Mouse (Mus musculus) intestine, embryonic 14.5 days (tissue): ENCODE measurements at regions not wholly inside any gene's neighbourhood (a gene's known extent, or its start where the extent isn't known, plus 50 kb on each side); places are given as distances from the start of the nearest gene placed in this dataset.
A peak's percentile ranks its signal among the peaks of the same experiment; 100 is the strongest.

Experiments used
- ATAC-seq: fragments of 200-750 bp; cut with Nextera tagmentation; replicated peaks from 2 replicates; pipeline ENCODE4 v1.8.0; 2017; ENCODE audit warnings: low read depth, moderate number of reproducible peaks, moderate TSS enrichment, moderate library complexity; ENCODE audit not compliant: low FRiP score, low TSS enrichment
- DNase-seq: peaks from one replicate; pipeline ENCODE4 v3.0.0-alpha.2; 2018; ENCODE audit warnings: low spot score
- H3K27ac ChIP-seq: fragments of 300-500 bp; sonication (generic); 2 replicates; pipeline ENCODE4 v1.5.1; 2014; ENCODE audit warnings: low read depth, mild to moderate bottlenecking, control low read depth
- H3K27me3 ChIP-seq: fragments of 300-500 bp; sonication (generic); replicated peaks from 2 replicates; pipeline ENCODE4 v1.6.1; 2014; ENCODE audit warnings: low read length, control low read depth; ENCODE audit not compliant: control insufficient read depth, insufficient read depth
- H3K36me3 ChIP-seq: fragments of 300-500 bp; sonication (generic); 2 replicates; pipeline ENCODE4 v1.6.1; 2014; ENCODE audit warnings: low read length, control low read depth; ENCODE audit not compliant: control insufficient read depth, insufficient read depth
- H3K4me1 ChIP-seq: fragments of 300-500 bp; sonication (generic); replicated peaks from 2 replicates; pipeline ENCODE4 v1.6.1; 2014; ENCODE audit warnings: low read length, control low read depth, mixed read lengths; ENCODE audit not compliant: control insufficient read depth, insufficient read depth
- H3K4me2 ChIP-seq: fragments of 300-500 bp; sonication (generic); 2 replicates; pipeline ENCODE4 v1.6.1; 2014; ENCODE audit warnings: low read length
- H3K4me3 ChIP-seq: fragments of 300-500 bp; sonication (generic); 2 replicates; pipeline ENCODE4 v1.5.1; 2014; ENCODE audit warnings: low read depth, low read length, control low read depth, mixed read lengths
- H3K9ac ChIP-seq: fragments of 300-500 bp; sonication (generic); 2 replicates; pipeline ENCODE4 v1.6.1; 2014; ENCODE audit warnings: mild to moderate bottlenecking, low read length
- H3K9me3 ChIP-seq: fragments of 300-500 bp; sonication (generic); 2 replicates; pipeline ENCODE4 v1.6.1; 2016; ENCODE audit warnings: low read length, control low read depth; ENCODE audit not compliant: control insufficient read depth
- WGBS: fragments of 180-500 bp; shearing (Covaris S2); extraction: QIAGEN DNeasy Blood & Tissue Kit; methylation state at CpG from one replicate; pipeline ENCODE4 v1.1.7; 2014; 5-methylcytosine and 5-hydroxymethylcytosine counted together

DNA sequence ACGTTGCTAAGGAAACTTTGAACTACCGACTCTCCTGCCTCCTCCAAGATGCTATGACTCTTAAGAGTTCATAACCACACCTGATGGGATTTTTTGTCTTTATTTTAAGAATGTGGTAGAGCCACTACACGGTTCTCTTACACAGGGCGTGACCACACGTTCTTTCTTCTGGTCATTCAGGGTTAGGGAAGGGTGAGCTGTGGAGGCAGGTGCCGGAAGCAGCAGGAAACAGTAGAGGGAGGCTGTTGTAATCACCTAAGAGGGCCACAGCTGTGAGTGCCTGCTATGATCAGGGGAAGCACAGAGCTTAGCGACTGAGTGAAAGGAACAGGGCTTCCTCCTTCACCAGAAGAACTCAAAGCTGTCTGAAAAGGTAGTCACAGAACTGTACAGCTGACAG, 50.6 kb upstream of the Larp1 start:
- no peak for ATAC-seq
- Histone ChIP-seq H3K36me3 (no peaks in the 10 kb centered on the region), H3K9me3 (no peaks in the 10 kb centered on the region), H3K9ac (no peak overlapping the region), H3K4me3 (no peak overlapping the region), H3K27ac (no peak overlapping the region), H3K4me1 (peaks cover 14% of the 10 kb centered on the region), H3K27me3 (no peaks in the 10 kb centered on the region), H3K4me2 (no peak overlapping the region)
- DNase-seq = no peak
- 71% methylated on average over 7 of the region's 7 CpGs for WGBS

DNA sequence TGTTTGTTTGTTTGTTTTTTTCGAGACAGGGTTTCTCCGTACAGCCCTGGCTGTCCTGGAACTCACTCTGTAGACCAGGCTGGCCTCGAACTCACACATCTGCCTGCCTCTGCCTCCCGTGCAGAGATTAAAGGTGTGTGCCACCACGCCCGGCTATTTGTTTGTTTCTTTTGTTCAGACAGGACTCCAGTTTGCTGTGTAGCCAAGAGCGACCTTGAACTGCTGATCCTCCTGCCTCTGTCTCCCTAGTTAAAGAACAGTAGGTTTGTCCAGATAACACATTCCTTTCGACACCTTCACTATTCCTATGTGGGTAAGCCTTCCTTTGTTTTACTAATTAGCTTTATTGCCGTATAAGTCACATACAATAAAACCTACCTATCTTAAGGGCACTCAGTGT, 52.0 kb upstream of the Larp1 start:
- no peak overlapping the region for H3K27ac ChIP-seq
- H3K36me3 ChIP-seq = no peaks in the 10 kb centered on the region
- no peaks in the 10 kb centered on the region for H3K27me3 ChIP-seq
- H3K4me3 ChIP-seq = no peak overlapping the region
- DNase-seq = no peak
- H3K4me1 ChIP-seq = peaks cover 11% of the 10 kb centered on the region
- H3K9me3 ChIP-seq = no peaks in the 10 kb centered on the region
- WGBS = 89% methylated on average over 9 of the region's 9 CpGs
- ATAC-seq = no peak
- no peak overlapping the region for H3K4me2 ChIP-seq
- no peak overlapping the region for H3K9ac ChIP-seq

DNA sequence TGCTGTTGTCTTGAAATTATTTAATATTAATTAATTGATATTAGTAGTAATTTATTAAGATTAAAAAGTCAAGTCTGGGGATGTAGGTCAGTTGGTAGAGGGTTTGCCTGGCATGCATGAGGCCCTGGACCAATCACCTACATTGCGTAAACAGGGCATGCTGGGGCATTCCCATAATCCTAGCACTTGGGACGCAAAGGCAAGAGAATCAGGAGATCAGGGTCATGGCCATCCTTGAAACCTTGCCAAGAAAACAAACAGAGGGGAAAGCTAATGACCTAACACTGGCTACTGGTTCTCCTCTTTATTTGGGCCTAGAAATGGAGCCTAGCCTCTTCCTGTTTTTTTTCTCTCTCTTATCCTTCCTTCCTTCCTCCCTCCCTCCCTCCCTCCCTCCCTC, 52.8 kb upstream of the Larp1 start:
- H3K27me3 ChIP-seq = no peaks in the 10 kb centered on the region
- no peaks in the 10 kb centered on the region for H3K9me3 ChIP-seq
- ATAC-seq (no peak), DNase-seq (no peak)
- no peak overlapping the region for H3K4me3 ChIP-seq
- H3K4me1 ChIP-seq = peaks cover 7% of the 10 kb centered on the region
- no peak overlapping the region for H3K4me2 ChIP-seq
- no peaks in the 10 kb centered on the region for H3K36me3 ChIP-seq
- H3K27ac ChIP-seq = no peak overlapping the region
- 70% methylated on average over 2 of the region's 2 CpGs for WGBS
- no peak overlapping the region for H3K9ac ChIP-seq

DNA sequence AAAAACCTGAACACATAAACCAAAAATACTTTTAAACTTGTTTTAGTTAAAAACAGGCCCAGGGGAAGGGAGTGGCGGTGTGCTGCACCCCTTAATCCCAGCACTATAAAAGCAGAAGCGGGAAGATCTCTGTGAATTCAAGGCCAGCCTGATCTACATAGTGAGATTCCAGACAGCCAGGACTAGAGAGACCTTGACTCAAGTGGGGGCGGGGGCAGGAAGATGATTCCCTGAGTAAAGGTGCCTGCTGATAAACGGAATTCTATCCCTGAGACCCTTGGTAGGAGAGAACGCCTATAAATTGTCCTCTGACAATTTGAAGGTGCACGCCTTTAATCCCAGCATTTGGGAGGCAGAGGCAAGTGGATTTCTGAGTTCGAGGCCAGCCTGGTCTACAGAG, 53.4 kb upstream of the Larp1 start:
- H3K27ac ChIP-seq = no peak overlapping the region
- 89% methylated on average over 7 of the region's 7 CpGs for WGBS
- peaks cover 7% of the 10 kb centered on the region for H3K4me1 ChIP-seq
- no peaks in the 10 kb centered on the region for H3K9me3 ChIP-seq
- H3K9ac ChIP-seq = no peak overlapping the region
- no peak overlapping the region for H3K4me3 ChIP-seq
- no peak for ATAC-seq
- no peak overlapping the region for H3K4me2 ChIP-seq
- no peak for DNase-seq
- H3K27me3 ChIP-seq = no peaks in the 10 kb centered on the region
- H3K36me3 ChIP-seq = no peaks in the 10 kb centered on the region

DNA sequence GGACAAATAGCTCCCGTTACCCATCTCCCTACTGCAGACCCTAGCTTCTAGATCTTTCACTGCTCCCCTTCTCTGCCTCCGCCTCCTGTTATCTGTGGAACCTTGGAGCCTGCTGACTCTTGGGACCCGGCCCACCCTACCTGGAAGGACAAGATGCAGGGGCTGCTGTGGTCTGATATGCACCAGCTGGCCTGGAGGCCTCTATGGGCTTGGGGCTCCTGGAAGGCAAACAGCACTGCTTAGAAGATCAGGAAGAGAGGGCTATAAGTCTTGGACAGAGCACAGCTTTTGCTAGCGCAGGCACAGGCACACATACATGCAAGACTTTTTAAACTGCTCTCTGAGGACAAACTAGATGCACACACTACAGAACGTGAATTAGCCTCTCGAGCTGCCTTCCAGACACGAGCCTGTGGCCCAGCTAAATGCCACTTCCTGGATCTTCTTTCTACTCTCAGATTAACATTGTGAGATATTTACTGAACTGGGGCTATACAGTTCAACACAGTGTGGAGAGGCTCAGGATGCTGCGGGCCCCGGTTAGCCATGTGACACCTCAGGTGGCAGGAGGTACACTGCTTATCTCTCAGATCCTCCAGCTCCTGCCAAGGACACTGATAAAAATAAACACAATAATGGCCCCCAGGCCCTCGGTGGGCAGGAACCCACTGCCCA, 54.2 kb upstream of the Larp1 start:
- Histone ChIP-seq H3K4me1 (peaks cover 7% of the 10 kb centered on the region), H3K27ac (no peak overlapping the region), H3K27me3 (no peaks in the 10 kb centered on the region), H3K4me2 (no peak overlapping the region), H3K36me3 (no peaks in the 10 kb centered on the region), H3K9ac (no peak overlapping the region), H3K4me3 (no peak overlapping the region), H3K9me3 (no peaks in the 10 kb centered on the region)
- WGBS = 50% methylated on average over 10 of the region's 10 CpGs
- DNase-seq (no peak), ATAC-seq (no peak)

DNA sequence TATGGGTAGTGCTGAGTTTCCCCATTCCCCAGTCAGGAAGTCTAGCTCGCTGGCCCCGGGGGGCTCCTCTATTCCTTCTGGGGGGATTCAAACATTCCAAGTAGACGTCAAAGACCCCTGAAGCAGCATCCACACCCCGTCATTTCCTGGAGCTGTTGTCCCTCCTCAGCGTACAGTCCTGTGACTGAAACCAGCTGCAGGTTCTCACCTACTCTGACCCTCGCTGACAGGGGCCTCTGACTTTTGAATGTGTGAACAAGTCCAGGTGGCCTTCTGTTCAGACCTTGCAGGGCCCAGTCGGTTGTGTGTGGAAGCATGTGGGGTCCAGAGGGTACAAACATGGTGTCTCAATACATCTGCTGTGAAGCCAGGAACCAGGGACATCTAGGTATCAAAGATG, 55.2 kb upstream of the Larp1 start:
- H3K27me3 ChIP-seq = no peaks in the 10 kb centered on the region
- H3K9me3 ChIP-seq = no peaks in the 10 kb centered on the region
- no peak overlapping the region for H3K9ac ChIP-seq
- WGBS = 48% methylated on average over 7 of the region's 7 CpGs
- no peaks in the 10 kb centered on the region for H3K36me3 ChIP-seq
- DNase-seq (no peak), ATAC-seq (no peak)
- no peak overlapping the region for H3K4me2 ChIP-seq
- H3K4me3 ChIP-seq = no peak overlapping the region
- peaks cover 7% of the 10 kb centered on the region for H3K4me1 ChIP-seq
- H3K27ac ChIP-seq = peak overlapping the region; percentile 22; the same call in 1 of the 2 replicates

DNA sequence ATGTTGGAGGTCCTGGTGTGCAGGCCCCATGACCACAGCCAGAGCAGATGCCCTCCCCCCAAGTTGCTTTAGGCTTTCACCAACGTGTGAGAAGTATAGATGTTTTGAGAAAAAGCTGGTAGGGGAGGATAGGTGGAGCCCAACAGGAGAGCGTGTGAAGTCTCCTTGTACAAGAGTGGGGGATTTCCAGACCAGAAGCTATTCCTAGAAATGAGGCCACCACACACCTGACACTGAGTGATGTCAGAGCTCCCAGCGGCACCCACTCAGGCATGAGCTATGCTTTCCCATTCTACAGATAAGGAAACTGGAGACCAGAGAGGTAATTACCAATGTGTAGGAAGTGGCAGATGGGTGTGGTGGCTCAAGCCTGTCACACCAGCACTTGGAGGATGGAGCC, 56.2 kb upstream of the Larp1 start:
- DNase-seq = no peak
- Histone ChIP-seq H3K27ac (no peak overlapping the region), H3K36me3 (no peaks in the 10 kb centered on the region), H3K4me1 (peaks cover 7% of the 10 kb centered on the region), H3K9ac (no peak overlapping the region), H3K4me2 (no peak overlapping the region), H3K27me3 (no peaks in the 10 kb centered on the region), H3K9me3 (no peaks in the 10 kb centered on the region), H3K4me3 (no peak overlapping the region)
- 75% methylated on average over 3 of the region's 3 CpGs for WGBS
- no peak for ATAC-seq

DNA sequence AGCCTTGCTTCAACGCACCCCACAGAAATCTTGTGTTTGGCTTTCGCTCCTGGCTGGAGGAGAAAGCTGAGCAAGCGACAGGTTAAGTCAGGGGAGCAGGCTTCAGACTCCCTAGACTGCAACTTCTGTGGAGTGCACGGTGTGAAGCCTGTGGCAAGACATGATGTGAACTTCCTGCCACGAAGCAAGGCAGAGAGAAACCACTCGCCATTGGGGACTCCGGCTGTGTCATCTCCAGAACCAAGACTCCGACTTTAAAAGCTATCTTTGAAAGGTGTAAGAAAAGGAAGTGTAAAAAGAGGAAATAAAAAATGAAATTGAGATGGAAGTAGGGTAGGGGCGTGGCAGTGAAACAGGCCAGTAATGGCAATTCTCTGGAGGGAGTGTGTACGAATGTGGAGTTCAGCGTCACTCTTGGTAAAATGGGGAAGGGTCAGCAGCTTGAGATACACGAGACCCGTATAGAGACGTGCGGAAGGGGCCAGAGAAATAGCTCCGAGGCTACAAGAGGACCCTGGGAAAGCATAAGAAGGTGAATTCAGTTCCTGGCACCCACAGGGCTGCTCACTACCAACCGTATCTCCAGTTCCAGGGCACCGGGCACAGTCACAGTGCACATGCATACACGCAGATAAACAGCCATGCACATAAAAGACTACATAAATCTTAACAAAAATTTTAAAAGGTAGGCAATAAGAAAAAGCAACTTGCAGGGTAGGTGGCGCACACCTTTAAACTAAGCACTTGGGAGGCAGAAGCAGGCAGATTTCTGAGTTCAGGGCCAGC, 57.1 kb upstream of the Larp1 start:
- WGBS = 79% methylated on average over 20 of the region's 20 CpGs
- Histone ChIP-seq H3K9me3 (no peaks in the 10 kb centered on the region), H3K27me3 (no peaks in the 10 kb centered on the region), H3K9ac (no peak overlapping the region), H3K27ac (no peak overlapping the region), H3K4me2 (no peak overlapping the region), H3K4me1 (peaks cover 7% of the 10 kb centered on the region), H3K36me3 (no peaks in the 10 kb centered on the region), H3K4me3 (no peak overlapping the region)
- no peak for DNase-seq
- ATAC-seq = no peak

DNA sequence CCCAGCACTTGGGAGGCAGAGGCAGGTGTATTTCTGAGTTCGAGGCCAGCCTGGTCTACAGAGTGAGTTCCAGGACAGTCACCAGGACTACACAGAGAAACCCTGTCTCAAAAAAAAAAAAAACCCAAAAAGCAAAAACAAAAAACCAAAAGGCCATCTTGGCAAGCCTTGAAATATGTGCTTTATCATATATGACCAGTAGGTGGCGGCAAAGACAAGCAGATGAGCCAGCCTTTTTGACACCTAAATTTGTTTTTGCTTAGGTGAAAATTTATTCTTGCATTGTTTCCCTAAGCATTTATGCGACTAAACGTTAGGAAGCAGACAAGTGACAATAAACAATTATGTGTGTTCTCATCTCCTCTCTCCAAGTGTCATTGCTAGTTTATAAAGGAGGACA, 57.9 kb upstream of the Larp1 start:
- DNase-seq = no peak
- H3K4me2 ChIP-seq = no peak overlapping the region
- no peak for ATAC-seq

More for the DNA sequence above, 57.9 kb upstream of the Larp1 start:
- no peaks in the 10 kb centered on the region for H3K36me3 ChIP-seq
- H3K9ac ChIP-seq = no peak overlapping the region
- H3K4me3 ChIP-seq = no peak overlapping the region
- no peaks in the 10 kb centered on the region for H3K9me3 ChIP-seq
- under 1% methylated on average over 4 of the region's 4 CpGs for WGBS
- no peaks in the 10 kb centered on the region for H3K27me3 ChIP-seq
- H3K27ac ChIP-seq = no peak overlapping the region
- H3K4me1 ChIP-seq = peaks cover 7% of the 10 kb centered on the region
